Comparison of ENCODE assay signal across 24 mouse cellular contexts in genomic region chr17:88563611-88564010, GRCm38 (mm10). TPM values are rescaled to one million over a fixed set of nuclear protein-coding genes. Genes with fewer than 3 reads are reported as not detected.
DNase-seq lines count a peak whose midpoint lies in the region; ATAC-seq and TF ChIP-seq lines count a peak whose summit lies in the region.
"Had no signal": no experiment of that assay in that cellular context is flagged by ENCODE, and none has a peak within 500 bp of the region (broad histone marks: within the 10 kb centered on the region; RNA-seq: fewer than 3 reads in every experiment).

No protein-coding gene starts in this region.

- no peak for TF ChIP-seq CTCF in intestine, postnatal 0 days (IDR thresholded peaks at IDR 0.05; ENCODE audit: low read depth)
- TF ChIP-seq CTCF in liver, postnatal 0 days (IDR thresholded peaks at IDR 0.05; ENCODE audit: low read depth), result no peak

- H3K27me3 ChIP-seq in intestine, embryonic 16.5 days (replicated peaks; ENCODE audit: control insufficient read depth, insufficient read depth, low read length), result no peaks in the 10 kb centered on the region
- no peaks in the 10 kb centered on the region for H3K27me3 ChIP-seq in intestine, postnatal 0 days (replicated peaks; ENCODE audit: control insufficient read depth, insufficient read depth, low read length)
- no peaks in the 10 kb centered on the region for H3K27me3 ChIP-seq in liver, postnatal 0 days (ENCODE audit: insufficient read depth, low read length)
- H3K27me3 ChIP-seq in liver, embryonic 12.5 days (replicated peaks), result no peaks in the 10 kb centered on the region
- no peaks in the 10 kb centered on the region for H3K27me3 ChIP-seq in kidney, embryonic 16.5 days (ENCODE audit: insufficient read depth, low read length)
- H3K27me3 ChIP-seq: forebrain, embryonic 15.5 days; neural tube, embryonic 13.5 days had no signal

- no peak overlapping the region for H3K4me2 ChIP-seq in intestine, embryonic 16.5 days (ENCODE audit: low read depth, low read length)
- no peak overlapping the region for H3K4me2 ChIP-seq in intestine, postnatal 0 days (replicated peaks; ENCODE audit: low read depth)
- no peak overlapping the region for H3K4me2 ChIP-seq in liver, postnatal 0 days (ENCODE audit: low read depth, low read length)
- no peak overlapping the region for H3K4me2 ChIP-seq in liver, embryonic 12.5 days
- H3K4me2 ChIP-seq in kidney, embryonic 16.5 days (replicated peaks; ENCODE audit: low read depth, low read length), result no peak overlapping the region
- H3K4me2 ChIP-seq: forebrain, embryonic 15.5 days; hindbrain, embryonic 14.5 days; neural tube, embryonic 13.5 days had no signal

- no peak overlapping the region for H3K4me3 ChIP-seq in intestine, embryonic 16.5 days (ENCODE audit: low read length)
- no peak overlapping the region for H3K4me3 ChIP-seq in intestine, postnatal 0 days (ENCODE audit: low read depth, low read length)
- H3K4me3 ChIP-seq in liver, postnatal 0 days (ENCODE audit: low read depth, low read length), result no peak overlapping the region
- H3K4me3 ChIP-seq in liver, embryonic 12.5 days, result no peak overlapping the region
- H3K4me3 ChIP-seq in kidney, embryonic 16.5 days (ENCODE audit: low read length), result no peak overlapping the region
- H3K4me3 ChIP-seq: forebrain, embryonic 15.5 days; layer of hippocampus, adult 2 months; midbrain, embryonic 10.5 days; myocyte; neural tube, embryonic 13.5 days had no signal

- peaks cover 12% of the 10 kb centered on the region for H3K36me3 ChIP-seq in intestine, embryonic 16.5 days (ENCODE audit: control insufficient read depth, insufficient read depth, low read length)
- peaks cover 50% of the 10 kb centered on the region for H3K36me3 ChIP-seq in intestine, postnatal 0 days (ENCODE audit: control insufficient read depth, insufficient read depth)
- H3K36me3 ChIP-seq in liver, postnatal 0 days (replicated peaks; ENCODE audit: insufficient read depth, low read length), result peaks cover 39% of the 10 kb centered on the region
- H3K36me3 ChIP-seq in liver, embryonic 12.5 days, result peaks cover 43% of the 10 kb centered on the region
- peaks cover 21% of the 10 kb centered on the region for H3K36me3 ChIP-seq in kidney, embryonic 16.5 days (ENCODE audit: insufficient read depth, low read length)

- ATAC-seq in intestine, embryonic 16.5 days, result 0 out of 2 replicates have a peak, but pooled peaks have one; percentile 46
- ATAC-seq in intestine, postnatal 0 days, result no peak
- peak; percentile 75 for ATAC-seq in liver, postnatal 0 days
- no peak for ATAC-seq in liver, embryonic 12.5 days
- no peak for ATAC-seq in kidney, embryonic 16.5 days (ENCODE audit: low FRiP score, low TSS enrichment)
- ATAC-seq: forebrain, embryonic 15.5 days; inflammation-experienced regulatory T-cells, adult 6 months; midbrain, embryonic 16.5 days had no signal

- H3K4me1 ChIP-seq in intestine, embryonic 16.5 days (ENCODE audit: control insufficient read depth, insufficient read depth, low read length), result peaks cover 6% of the 10 kb centered on the region; the same call in 1 of the 2 replicates
- H3K4me1 ChIP-seq in intestine, postnatal 0 days (replicated peaks; ENCODE audit: control insufficient read depth, insufficient read depth, low read length), result no peaks in the 10 kb centered on the region
- H3K4me1 ChIP-seq in liver, postnatal 0 days (ENCODE audit: insufficient read depth), result peaks cover 3% of the 10 kb centered on the region; the same call in 1 of the 2 replicates
- 0 out of 2 replicates have a peak, but pooled peaks cover 5% of the 10 kb centered on the region for H3K4me1 ChIP-seq in liver, embryonic 12.5 days
- H3K4me1 ChIP-seq in kidney, embryonic 16.5 days (ENCODE audit: insufficient read depth, low read length), result 0 out of 2 replicates have a peak, but pooled peaks cover 8% of the 10 kb centered on the region
- H3K4me1 ChIP-seq: forebrain, embryonic 15.5 days; midbrain, embryonic 10.5 days; neural tube, embryonic 13.5 days had no signal

- H3K9me3 ChIP-seq in intestine, embryonic 16.5 days (ENCODE audit: control insufficient read depth, low read length), result no peaks in the 10 kb centered on the region
- H3K9me3 ChIP-seq in intestine, postnatal 0 days (ENCODE audit: control insufficient read depth), result no peaks in the 10 kb centered on the region
- H3K9me3 ChIP-seq in liver, postnatal 0 days (ENCODE audit: low read length), result no peaks in the 10 kb centered on the region
- no peaks in the 10 kb centered on the region for H3K9me3 ChIP-seq in liver, embryonic 12.5 days (replicated peaks)
- H3K9me3 ChIP-seq in kidney, embryonic 16.5 days (ENCODE audit: low read length), result no peaks in the 10 kb centered on the region
- H3K9me3 ChIP-seq: forebrain, embryonic 15.5 days; midbrain, embryonic 10.5 days; neural tube, embryonic 13.5 days had no signal

- TF ChIP-seq EP300 in liver, postnatal 0 days (IDR thresholded peaks at IDR 0.05; ENCODE audit: low read depth), result 0 out of 2 replicates have a peak, but pooled peaks have one; percentile 15

- no peak overlapping the region for H3K27ac ChIP-seq in intestine, embryonic 16.5 days (ENCODE audit: low read length)
- H3K27ac ChIP-seq in intestine, postnatal 0 days (ENCODE audit: low read depth, low read length), result no peak overlapping the region
- peak overlapping the region; percentile 45; the same call in 1 of the 2 replicates for H3K27ac ChIP-seq in liver, postnatal 0 days (ENCODE audit: low read depth)
- H3K27ac ChIP-seq in liver, embryonic 12.5 days, result no peak overlapping the region
- H3K27ac ChIP-seq in kidney, embryonic 16.5 days (ENCODE audit: low read length), result peak overlapping the region; percentile 43; the same call in 1 of the 2 replicates
- H3K27ac ChIP-seq: forebrain, embryonic 15.5 days; hindbrain, embryonic 14.5 days; layer of hippocampus, adult 2 months; liver, embryonic 14.5 days; midbrain, embryonic 10.5 days; neural tube, embryonic 13.5 days; stomach, postnatal 0 days had no signal

- DNase-seq in liver, postnatal 0 days, result no peak
- peak; percentile 64 to 83 for DNase-seq in kidney, postnatal 36 days
- DNase-seq in right cerebral cortex, postnatal 10 days (ENCODE audit: low spot score in 2 of 2), result no peak
- no peak for DNase-seq in ovary, postnatal 36 days (ENCODE audit: low spot score)
- DNase-seq: adrenal gland, postnatal 36 days; cerebellum, adult 9-10 months; heart, postnatal 4 days; right cerebral cortex, adult 18-20 months; thymus, adult 2 months; thymus, postnatal 4 days had no signal

- H3K9ac ChIP-seq in intestine, embryonic 16.5 days (ENCODE audit: low read depth, low read length), result no peak overlapping the region
- no peak overlapping the region for H3K9ac ChIP-seq in intestine, postnatal 0 days (ENCODE audit: low read depth, low read length)
- no peak overlapping the region for H3K9ac ChIP-seq in liver, postnatal 0 days (replicated peaks)
- no peak overlapping the region for H3K9ac ChIP-seq in liver, embryonic 12.5 days
- H3K9ac ChIP-seq in kidney, embryonic 16.5 days (replicated peaks; ENCODE audit: low read length), result no peak overlapping the region
- H3K9ac ChIP-seq: forebrain, embryonic 15.5 days; hindbrain, embryonic 14.5 days; liver, embryonic 14.5 days; neural tube, embryonic 13.5 days had no signal

- 33% methylated on average over 3 of the region's 3 CpGs for WGBS in intestine, embryonic 16.5 days
- 14% methylated on average over 3 of the region's 3 CpGs for WGBS in intestine, postnatal 0 days
- WGBS in liver, postnatal 0 days (ENCODE audit: insufficient replicate concordance), result 42% methylated on average over 3 of the region's 3 CpGs
- WGBS in liver, embryonic 12.5 days (ENCODE audit: insufficient replicate concordance), result 47% methylated on average over 3 of the region's 3 CpGs
- 51% methylated on average over 3 of the region's 3 CpGs for WGBS in kidney, embryonic 16.5 days

RNA-seq across cellular contexts. Expression of gene Ppp1r21, which starts 33.7 kb away (rescaled TPM):
- 16.8 and 17.8 TPM in 2 replicates for polyA plus RNA-seq in intestine, embryonic 16.5 days (2015; fragmentation: Nextera tagmentation; extraction: Ambion mirVana)
- 25.8 and 27.2 TPM in 2 replicates for polyA plus RNA-seq in intestine, postnatal 0 days (2015; fragmentation: Nextera tagmentation; extraction: Ambion mirVana)
- polyA plus RNA-seq in liver, postnatal 0 days (2015; fragmentation: Nextera tagmentation; extraction: Ambion mirVana), result 9.0 TPM in 2 replicates
- 8.8 and 11.2 TPM in 2 replicates for polyA plus RNA-seq in liver, embryonic 12.5 days (2016; fragmentation: Nextera tagmentation; extraction: Ambion mirVana)
- 29.6 and 33.1 TPM in 2 replicates for polyA plus RNA-seq in kidney, embryonic 16.5 days (2015; fragmentation: Nextera tagmentation; extraction: Ambion mirVana)

RNA-seq across cellular contexts. Expression of gene Ston1, which starts 33.9 kb away (rescaled TPM):
- 3.9 and 4.3 TPM in 2 replicates for polyA plus RNA-seq in intestine, embryonic 16.5 days (2015; fragmentation: Nextera tagmentation; extraction: Ambion mirVana)
- polyA plus RNA-seq in intestine, postnatal 0 days (2015; fragmentation: Nextera tagmentation; extraction: Ambion mirVana), result 3.7 and 3.9 TPM in 2 replicates
- 0.70 and 0.99 TPM in 2 replicates for polyA plus RNA-seq in liver, postnatal 0 days (2015; fragmentation: Nextera tagmentation; extraction: Ambion mirVana)
- 1.4 TPM in 2 replicates for polyA plus RNA-seq in liver, embryonic 12.5 days (2016; fragmentation: Nextera tagmentation; extraction: Ambion mirVana)
- polyA plus RNA-seq in kidney, embryonic 16.5 days (2015; fragmentation: Nextera tagmentation; extraction: Ambion mirVana), result 6.3 and 9.3 TPM in 2 replicates

Comparison
In these comparisons a context has a peak if more than half of its experiments do, and no peak if none do; other contexts are left out.
1. ATAC-seq: peak in intestine, embryonic 16.5 days (single experiment) and liver, postnatal 0 days (single experiment); none in intestine, postnatal 0 days (single experiment), liver, embryonic 12.5 days (single experiment) and kidney, embryonic 16.5 days (single experiment).
2. H3K27ac ChIP-seq: peak in liver, postnatal 0 days (single experiment) and kidney, embryonic 16.5 days (single experiment); none in intestine, embryonic 16.5 days (single experiment), intestine, postnatal 0 days (single experiment) and liver, embryonic 12.5 days (single experiment).
3. DNase-seq: peak in kidney, postnatal 36 days (2 of 2); none in liver, postnatal 0 days (single experiment), right cerebral cortex, postnatal 10 days (0 of 2) and ovary, postnatal 36 days (single experiment).